Mouse (Mus musculus) neural tube, embryonic 14.5 days (tissue): ENCODE data around the gene Tmem120a. TPM values are rescaled to one million over a fixed set of nuclear protein-coding genes. Genes with fewer than 3 reads are reported as not detected.

Experiments
- ATAC-seq: fragments of 200-750 bp; cut with Nextera tagmentation; 2 replicates; pipeline ENCODE4 v1.8.0; 2017; ENCODE audit warnings: low read depth, mild to moderate bottlenecking, moderate TSS enrichment, moderate library complexity
- H3K27ac ChIP-seq: fragments of 300-500 bp; sonication (generic); 2 replicates; pipeline ENCODE4 v1.5.1; 2014; ENCODE audit warnings: low read depth, mild to moderate bottlenecking, control low read depth, low read length, moderate library complexity, mixed read lengths
- H3K27me3 ChIP-seq: fragments of 300-500 bp; sonication (generic); 2 replicates; pipeline ENCODE4 v1.6.1; 2014; ENCODE audit warnings: low read length; ENCODE audit not compliant: control insufficient read depth, insufficient read depth
- H3K36me3 ChIP-seq: fragments of 300-500 bp; sonication (generic); 2 replicates; pipeline ENCODE4 v1.6.1; 2014; ENCODE audit warnings: low read length, mixed read lengths; ENCODE audit not compliant: control insufficient read depth, insufficient read depth
- H3K4me1 ChIP-seq: fragments of 300-500 bp; sonication (generic); 2 replicates; pipeline ENCODE4 v1.6.1; 2014; ENCODE audit warnings: low read length; ENCODE audit not compliant: control insufficient read depth, insufficient read depth
- H3K4me2 ChIP-seq: fragments of 300-500 bp; sonication (generic); 2 replicates; pipeline ENCODE4 v1.6.1; 2014; ENCODE audit warnings: mild to moderate bottlenecking, low read depth, low read length, control low read depth
- H3K4me3 ChIP-seq: fragments of 300-500 bp; sonication (generic); 2 replicates; pipeline ENCODE4 v1.5.1; 2014; ENCODE audit warnings: low read depth, low read length, control low read depth, mixed read lengths
- H3K9ac ChIP-seq: fragments of 300-500 bp; sonication (generic); replicated peaks from 2 replicates; pipeline ENCODE4 v1.6.1; 2014; ENCODE audit warnings: low read depth, mild to moderate bottlenecking, control low read depth, low read length, mixed read lengths
- H3K9me3 ChIP-seq: fragments of 300-500 bp; sonication (generic); 2 replicates; pipeline ENCODE4 v1.6.1; 2016; ENCODE audit warnings: low read length; ENCODE audit not compliant: control insufficient read depth
- WGBS: fragments of 180-500 bp; shearing (Covaris S2); extraction: QIAGEN DNeasy Blood & Tissue Kit; methylation state at CpG from one replicate; pipeline ENCODE4 v1.1.7; 2014; 5-methylcytosine and 5-hydroxymethylcytosine counted together
- polyA plus RNA-seq: library from polyadenylated mRNA; unstranded; fragments of >200 nt; fragmentation: Nextera tagmentation; extraction: Ambion mirVana; gene quantifications from 2 replicates; pipeline ENCODE4 v1.2.1, GENCODE M21; 2014

Tmem120a gene
- polyA plus RNA-seq, 1 experiment from 2014 or later, result 82.0 TPM

GRCm38 (mm10) chr5:135707855-135708254 lies 36.4 kb downstream of the Tmem120a start:
- no peaks in the 10 kb centered on the region for H3K36me3 ChIP-seq
- H3K4me3 ChIP-seq, result no peak overlapping the region
- ATAC-seq, result no peak
- H3K9me3 ChIP-seq, result no peaks in the 10 kb centered on the region
- H3K27me3 ChIP-seq, result no peaks in the 10 kb centered on the region
- no peaks in the 10 kb centered on the region for H3K4me1 ChIP-seq
- H3K9ac ChIP-seq, result no peak overlapping the region
- H3K27ac ChIP-seq, result no peak overlapping the region
- no peak overlapping the region for H3K4me2 ChIP-seq
- 61% methylated on average over 1 of the region's 1 CpGs for WGBS

GRCm38 (mm10) chr5:135707039-135707438 lies 37.2 kb downstream of the Tmem120a start:
- 96% methylated on average over 13 of the region's 13 CpGs for WGBS
- no peak overlapping the region for H3K4me3 ChIP-seq
- ATAC-seq, result no peak
- no peak overlapping the region for H3K4me2 ChIP-seq
- no peak overlapping the region for H3K27ac ChIP-seq
- peaks cover 3% of the 10 kb centered on the region; the same call in 1 of the 2 replicates for H3K36me3 ChIP-seq
- no peaks in the 10 kb centered on the region for H3K9me3 ChIP-seq
- no peak overlapping the region for H3K9ac ChIP-seq
- H3K27me3 ChIP-seq, result no peaks in the 10 kb centered on the region
- H3K4me1 ChIP-seq, result no peaks in the 10 kb centered on the region

GRCm38 (mm10) chr5:135705383-135705782 lies 38.9 kb downstream of the Tmem120a start:
- no peak overlapping the region for H3K27ac ChIP-seq
- H3K4me3 ChIP-seq, result no peak overlapping the region
- H3K9me3 ChIP-seq, result no peaks in the 10 kb centered on the region
- no peaks in the 10 kb centered on the region for H3K4me1 ChIP-seq
- 96% methylated on average over 4 of the region's 4 CpGs for WGBS
- H3K27me3 ChIP-seq, result no peaks in the 10 kb centered on the region
- no peak overlapping the region for H3K9ac ChIP-seq
- H3K4me2 ChIP-seq, result no peak overlapping the region
- peaks cover 7% of the 10 kb centered on the region; the same call in 1 of the 2 replicates for H3K36me3 ChIP-seq
- ATAC-seq, result no peak

GRCm38 (mm10) chr5:135703431-135703830 lies 40.8 kb downstream of the Tmem120a start:
- no peak overlapping the region for H3K27ac ChIP-seq
- H3K9ac ChIP-seq, result no peak overlapping the region
- 92% methylated on average over 7 of the region's 7 CpGs for WGBS
- no peak overlapping the region for H3K4me3 ChIP-seq
- no peak for ATAC-seq
- H3K27me3 ChIP-seq, result no peaks in the 10 kb centered on the region
- no peak overlapping the region for H3K4me2 ChIP-seq
- H3K9me3 ChIP-seq, result no peaks in the 10 kb centered on the region
- no peaks in the 10 kb centered on the region for H3K4me1 ChIP-seq
- H3K36me3 ChIP-seq, result peaks cover 7% of the 10 kb centered on the region; the same call in 1 of the 2 replicates

GRCm38 (mm10) chr5:135702682-135703192 lies 41.5 kb downstream of the Tmem120a start:
- peaks cover 7% of the 10 kb centered on the region; the same call in 1 of the 2 replicates for H3K36me3 ChIP-seq
- WGBS, result 85% methylated on average over 15 of the region's 15 CpGs
- H3K4me3 ChIP-seq, result no peak overlapping the region
- H3K4me2 ChIP-seq, result no peak overlapping the region
- H3K27ac ChIP-seq, result no peak overlapping the region
- ATAC-seq, result no peak
- H3K9ac ChIP-seq, result no peak overlapping the region
- H3K27me3 ChIP-seq, result no peaks in the 10 kb centered on the region
- H3K9me3 ChIP-seq, result no peaks in the 10 kb centered on the region
- H3K4me1 ChIP-seq, result no peaks in the 10 kb centered on the region

GRCm38 (mm10) chr5:135702190-135702589 lies 42.1 kb downstream of the Tmem120a start:
- H3K27ac ChIP-seq, result no peak overlapping the region
- ATAC-seq, result no peak
- H3K9ac ChIP-seq, result no peak overlapping the region
- no peaks in the 10 kb centered on the region for H3K9me3 ChIP-seq
- no peaks in the 10 kb centered on the region for H3K27me3 ChIP-seq
- H3K4me3 ChIP-seq, result no peak overlapping the region
- H3K36me3 ChIP-seq, result peaks cover 7% of the 10 kb centered on the region; the same call in 1 of the 2 replicates
- no peaks in the 10 kb centered on the region for H3K4me1 ChIP-seq
- H3K4me2 ChIP-seq, result no peak overlapping the region
- 91% methylated on average over 6 of the region's 6 CpGs for WGBS

GRCm38 (mm10) chr5:135701601-135702000 lies 42.6 kb downstream of the Tmem120a start:
- 96% methylated on average over 4 of the region's 4 CpGs for WGBS
- no peaks in the 10 kb centered on the region for H3K4me1 ChIP-seq
- no peaks in the 10 kb centered on the region for H3K9me3 ChIP-seq
- H3K4me2 ChIP-seq, result no peak overlapping the region
- ATAC-seq, result no peak
- no peak overlapping the region for H3K9ac ChIP-seq
- H3K27ac ChIP-seq, result no peak overlapping the region
- H3K4me3 ChIP-seq, result no peak overlapping the region
- peaks cover 7% of the 10 kb centered on the region; the same call in 1 of the 2 replicates for H3K36me3 ChIP-seq
- H3K27me3 ChIP-seq, result no peaks in the 10 kb centered on the region

GRCm38 (mm10) chr5:135697711-135698111 lies 46.5 kb downstream of the Tmem120a start:
- Histone ChIP-seq H3K27me3 (no peaks in the 10 kb centered on the region), H3K9ac (no peak overlapping the region), H3K9me3 (no peaks in the 10 kb centered on the region), H3K4me1 (no peaks in the 10 kb centered on the region), H3K27ac (no peak overlapping the region), H3K4me3 (no peak overlapping the region), H3K36me3 (peaks cover 7% of the 10 kb centered on the region; the same call in 1 of the 2 replicates), H3K4me2 (no peak overlapping the region)
- 89% methylated on average over 5 of the region's 5 CpGs for WGBS
- no peak for ATAC-seq

GRCm38 (mm10) chr5:135695277-135695721 lies 48.9 kb downstream of the Tmem120a start:
- no peaks in the 10 kb centered on the region for H3K36me3 ChIP-seq
- ATAC-seq, result no peak
- 76% methylated on average over 7 of the region's 7 CpGs for WGBS

More at GRCm38 (mm10) chr5:135695277-135695721, 48.9 kb downstream of the Tmem120a start:
- Histone ChIP-seq H3K9ac (no peak overlapping the region), H3K27me3 (no peaks in the 10 kb centered on the region), H3K4me2 (no peak overlapping the region), H3K27ac (no peak overlapping the region), H3K9me3 (no peaks in the 10 kb centered on the region), H3K4me3 (no peak overlapping the region), H3K4me1 (peaks cover 7% of the 10 kb centered on the region; the same call in 1 of the 2 replicates)
